Mouse (Mus musculus): ENCODE data around the gene Heatr6.

The Heatr6 gene

DNA sequence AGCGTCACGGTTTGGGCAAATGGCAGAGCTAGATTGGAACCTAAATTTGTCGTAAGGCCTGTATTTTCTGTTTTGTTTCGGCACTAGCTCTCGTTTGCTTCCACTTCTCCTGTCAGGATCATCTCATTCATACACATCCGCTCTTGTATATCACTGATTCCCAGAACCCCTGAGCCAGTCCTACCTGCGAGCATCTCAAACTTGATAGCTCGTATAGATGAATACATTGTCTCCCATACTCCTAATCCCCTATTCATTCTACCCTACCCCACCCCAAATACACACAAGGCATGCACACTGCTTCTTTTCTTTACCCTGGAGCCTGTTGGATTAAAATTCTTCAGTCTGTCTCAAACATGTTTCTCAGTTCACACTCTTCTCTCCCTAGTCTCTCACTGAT lies 731 bp downstream of the Heatr6 start:
- DNase-seq, result no peak

DNA sequence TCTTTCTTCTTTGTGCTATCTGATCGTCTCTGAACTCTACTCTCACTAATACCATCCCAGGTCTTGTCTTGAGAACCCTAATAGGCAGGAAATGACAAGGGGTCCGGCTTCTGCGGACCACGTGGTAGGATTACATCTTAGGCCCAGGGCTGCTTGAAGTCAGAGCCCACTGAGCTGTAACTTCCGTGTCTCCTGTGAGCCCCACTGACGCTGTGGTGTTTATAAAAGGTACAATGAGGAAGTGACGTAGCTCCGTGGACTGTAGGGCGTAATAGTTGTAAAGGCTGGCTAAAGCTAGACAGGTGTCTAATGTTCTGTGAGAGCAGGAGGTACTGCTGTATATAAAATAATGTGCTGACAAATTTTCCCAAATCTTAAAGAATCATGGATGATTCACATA lies 13.8 kb downstream of the Heatr6 start:
- no peak for DNase-seq

DNA sequence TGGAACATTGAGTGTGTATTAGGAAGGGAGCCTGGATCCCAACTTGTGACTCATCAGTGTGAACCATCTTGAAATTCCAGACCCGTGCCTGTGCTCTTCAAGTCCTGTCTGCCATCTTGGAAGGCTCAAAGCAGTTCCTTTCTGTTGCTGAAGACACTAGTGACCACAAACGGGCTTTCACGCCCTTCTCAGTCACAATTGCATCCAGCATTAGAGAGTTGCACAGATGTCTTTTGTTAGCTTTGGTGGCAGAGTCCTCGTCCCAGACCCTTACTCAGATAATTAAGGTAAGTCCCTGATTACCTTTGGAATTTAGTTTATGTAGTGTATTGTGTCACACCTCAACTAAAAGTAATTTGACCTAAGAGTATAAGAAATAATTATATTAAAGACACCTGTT lies 15.5 kb downstream of the Heatr6 start:
- no peak for DNase-seq

DNA sequence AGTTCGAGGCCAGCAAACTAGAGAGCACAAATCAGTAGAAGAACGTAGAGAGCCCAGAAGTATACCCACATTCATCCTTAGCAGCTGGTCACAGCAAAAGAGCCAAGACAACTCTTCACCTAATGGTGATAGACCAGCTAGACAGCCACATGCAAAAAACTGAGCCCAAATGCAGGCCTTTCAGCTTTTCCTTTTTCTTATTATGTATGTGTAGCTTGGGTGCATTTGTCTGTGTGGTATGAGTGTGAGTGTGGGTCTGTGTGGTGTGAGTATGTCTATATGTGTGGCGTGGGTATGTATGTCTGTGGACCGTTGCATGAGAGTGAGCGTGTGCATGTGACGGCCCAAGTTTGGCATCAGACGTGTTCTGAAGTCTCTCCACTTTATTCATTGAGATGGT lies 17.5 kb downstream of the Heatr6 start:
- no peak for DNase-seq

DNA sequence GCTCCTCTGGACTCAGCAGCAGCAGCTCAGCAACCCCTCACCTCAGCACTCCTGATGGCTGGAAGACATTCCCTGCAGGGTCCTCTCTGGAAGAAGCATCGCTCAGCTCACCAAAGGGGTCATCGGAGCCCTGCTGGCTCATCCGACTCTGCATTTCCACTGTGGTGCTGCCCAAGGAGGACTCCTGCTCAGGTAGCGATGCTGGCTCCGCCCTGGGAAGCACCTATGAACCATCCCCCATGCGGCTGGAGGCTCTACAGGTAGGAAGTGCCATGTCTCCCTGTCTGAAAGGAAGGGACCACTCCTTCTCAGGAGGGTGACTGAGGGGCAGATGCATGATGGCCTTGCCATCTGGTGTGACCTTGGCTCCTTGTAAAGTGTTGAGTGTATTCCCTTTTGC lies 18.8 kb downstream of the Heatr6 start:
- no peak for DNase-seq

DNA sequence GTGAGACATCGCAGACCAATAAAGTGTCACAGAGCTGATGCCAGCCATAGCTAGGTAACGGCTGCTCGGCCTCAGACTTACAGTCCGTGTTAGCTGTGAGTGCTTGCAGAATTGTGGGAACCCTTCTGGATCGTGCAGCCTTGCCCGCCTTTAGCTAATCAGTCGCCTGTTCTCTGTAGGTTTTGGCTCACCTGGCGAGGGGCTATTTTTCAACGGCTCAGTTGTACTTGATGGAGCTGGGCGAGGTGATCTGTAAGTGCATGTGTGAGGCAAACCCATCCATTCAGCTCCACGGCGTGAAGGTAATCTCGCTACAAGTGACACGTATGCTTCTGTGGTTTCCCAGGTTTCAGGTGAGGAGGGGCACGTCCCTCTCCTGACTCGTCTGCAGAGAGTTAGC lies 20.2 kb downstream of the Heatr6 start:
- DNase-seq, result no peak

DNA sequence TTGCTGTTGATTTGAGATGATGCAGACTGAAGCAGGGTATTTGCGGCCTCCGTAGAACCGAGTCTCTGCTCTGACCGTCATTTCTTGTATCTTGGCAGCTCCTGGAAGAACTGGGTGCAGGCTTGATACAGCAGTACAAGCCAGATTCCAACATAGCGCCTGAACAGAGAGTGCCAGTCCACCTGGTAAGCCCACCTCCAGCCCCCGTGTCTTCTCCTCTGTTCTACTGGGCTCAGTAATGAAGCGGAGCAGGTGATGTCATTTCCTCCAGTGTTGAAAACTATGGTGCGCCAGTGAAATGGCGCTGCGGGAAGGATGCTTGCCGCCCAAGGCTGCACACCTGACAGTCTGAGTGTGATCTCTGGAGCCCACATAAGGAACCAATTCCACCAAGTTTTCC lies 20.8 kb downstream of the Heatr6 start:
- DNase-seq, result no peak

DNA sequence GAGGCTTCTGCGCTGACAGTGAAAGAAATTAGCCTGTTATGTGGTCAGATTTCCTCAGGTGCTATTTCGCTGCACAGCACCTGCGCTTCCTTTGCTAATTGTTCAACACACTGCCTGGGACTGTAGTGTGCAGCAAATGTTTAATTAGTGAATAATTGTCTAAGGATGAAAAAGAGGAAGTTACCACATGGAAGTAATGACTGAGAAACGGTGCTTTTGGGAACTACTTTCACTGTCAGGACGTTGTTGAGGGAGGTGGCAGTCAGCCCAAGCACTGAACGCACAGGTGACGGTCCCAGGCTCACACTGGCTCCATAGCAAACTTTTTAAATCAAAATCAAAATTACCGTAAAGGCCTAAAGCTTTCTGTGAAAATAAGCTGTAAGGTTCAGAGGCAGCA lies 23.3 kb downstream of the Heatr6 start:
- no peak for DNase-seq

DNA sequence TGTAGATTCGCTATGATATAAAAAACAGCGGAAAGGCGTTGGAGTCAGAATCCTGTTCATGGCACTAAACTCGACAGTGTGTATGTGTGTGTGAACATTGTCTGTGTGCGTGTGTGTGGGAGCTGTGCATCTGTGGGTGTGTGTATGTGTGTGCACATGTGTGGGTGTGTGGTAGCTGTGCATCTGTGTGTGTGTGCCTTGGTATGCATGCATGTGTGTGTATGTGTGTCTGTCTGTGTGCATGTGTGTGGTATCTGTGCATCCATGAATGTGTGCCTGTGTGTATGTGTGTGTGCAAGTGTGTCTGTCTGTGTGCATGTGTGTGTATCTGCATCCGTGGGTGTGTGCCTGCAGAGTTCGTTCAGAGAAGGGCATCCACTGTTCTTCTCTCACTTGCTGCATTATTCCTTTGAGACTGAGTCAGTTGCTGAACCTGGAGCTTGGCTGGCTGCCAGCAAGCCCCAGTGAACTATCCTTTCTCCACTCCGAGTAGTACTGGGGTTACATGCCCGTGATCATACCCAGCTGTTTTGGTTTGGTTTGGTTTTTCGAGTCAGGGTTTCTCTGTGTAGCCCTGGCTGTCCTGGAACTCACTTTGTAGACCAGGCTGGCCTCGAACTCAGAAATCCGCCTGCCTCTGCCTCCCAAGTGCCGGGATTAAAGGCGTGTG lies 30.6 kb downstream of the Heatr6 start:
- no peak for DNase-seq

DNA sequence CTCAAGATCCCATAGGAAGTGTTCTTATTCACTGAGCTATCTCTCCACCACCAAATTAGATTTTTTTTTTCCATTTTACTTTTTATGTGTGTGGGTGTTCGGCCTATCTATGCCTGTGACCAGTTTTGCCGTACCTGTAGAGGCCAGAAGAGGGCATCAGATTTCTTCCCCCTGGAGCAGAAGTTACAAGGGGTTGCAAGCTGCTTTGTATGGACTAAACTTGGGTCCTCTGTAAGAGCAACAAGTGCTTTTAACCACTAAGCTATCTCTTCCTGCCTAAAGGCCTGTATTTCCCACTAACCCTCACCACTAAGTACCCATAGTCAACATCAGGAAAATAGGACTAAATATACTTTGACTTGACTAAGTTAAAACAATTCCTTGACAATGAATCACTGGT lies 31.2 kb downstream of the Heatr6 start:
- DNase-seq, result peak; percentile 42 to 55

DNA sequence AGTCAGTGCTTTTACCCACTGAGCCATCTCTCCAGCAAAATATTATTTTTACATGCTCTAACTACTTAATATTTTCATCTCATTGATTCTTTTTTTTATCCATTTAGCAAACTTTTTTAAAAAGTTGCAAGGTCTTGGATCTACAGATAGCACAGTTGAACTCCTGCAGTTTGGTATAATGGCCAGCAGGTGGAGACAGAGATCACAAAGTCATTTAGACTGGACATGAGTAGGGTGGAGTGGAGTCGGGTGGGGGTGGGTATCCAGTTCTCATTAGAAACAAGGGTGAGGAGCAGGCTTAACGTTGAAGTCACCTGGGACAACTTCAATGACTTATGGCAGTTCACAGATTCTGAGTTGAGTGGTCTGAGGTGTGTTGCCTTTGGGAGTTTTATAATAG lies 31.9 kb downstream of the Heatr6 start:
- DNase-seq, result peak; percentile 70 to 79

DNA sequence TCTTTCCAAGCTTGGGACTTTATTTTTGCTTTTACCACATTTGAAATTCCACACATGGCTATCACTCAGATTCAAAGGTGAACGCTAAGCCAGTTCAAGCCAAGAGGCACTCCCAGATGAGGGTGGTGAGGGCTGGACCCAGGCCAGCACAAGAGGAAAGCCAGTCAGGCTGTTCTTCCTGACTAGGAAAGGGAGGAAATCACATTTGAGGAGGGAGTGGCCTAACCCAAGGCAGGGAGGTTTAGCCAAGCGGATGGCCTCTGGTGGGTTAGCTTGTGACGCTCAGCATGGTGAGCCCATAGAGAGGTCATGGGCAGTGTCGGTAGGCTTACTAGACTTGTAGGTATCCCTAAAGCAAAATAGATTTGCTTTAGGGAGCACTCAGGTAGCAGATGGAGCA lies 33.3 kb downstream of the Heatr6 start:
- DNase-seq, result no peak

DNA sequence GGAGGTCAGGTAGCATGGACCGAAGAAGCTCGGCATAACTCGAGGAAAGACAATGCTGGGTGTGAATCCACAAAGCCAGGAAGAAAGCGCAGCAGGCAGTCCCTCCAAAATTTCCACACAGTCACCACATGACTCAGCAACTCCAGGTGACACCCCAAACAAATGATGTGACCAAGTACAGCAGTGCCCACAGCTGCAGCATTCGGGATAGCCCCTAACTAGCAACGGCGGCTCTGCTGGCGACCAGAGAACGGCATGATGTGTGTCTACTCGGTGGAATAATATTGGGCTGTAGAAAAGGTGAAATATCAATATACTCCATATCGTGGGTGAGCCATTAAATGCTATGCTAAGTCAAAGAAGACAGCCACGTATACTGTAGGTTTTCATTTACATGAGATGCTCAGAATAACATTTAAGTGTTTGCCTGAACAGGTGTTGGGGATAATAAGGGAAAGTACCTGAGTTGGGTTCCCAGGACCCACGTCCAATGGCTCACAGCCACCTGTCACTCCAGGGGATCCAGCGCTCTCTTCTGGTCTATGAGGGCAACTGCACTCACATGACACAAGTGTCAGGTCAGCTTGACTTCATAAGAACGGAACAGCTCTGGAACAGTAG lies 34.0 kb downstream of the Heatr6 start:
- peak in 1 of 2 experiments; percentile 25 for DNase-seq

DNA sequence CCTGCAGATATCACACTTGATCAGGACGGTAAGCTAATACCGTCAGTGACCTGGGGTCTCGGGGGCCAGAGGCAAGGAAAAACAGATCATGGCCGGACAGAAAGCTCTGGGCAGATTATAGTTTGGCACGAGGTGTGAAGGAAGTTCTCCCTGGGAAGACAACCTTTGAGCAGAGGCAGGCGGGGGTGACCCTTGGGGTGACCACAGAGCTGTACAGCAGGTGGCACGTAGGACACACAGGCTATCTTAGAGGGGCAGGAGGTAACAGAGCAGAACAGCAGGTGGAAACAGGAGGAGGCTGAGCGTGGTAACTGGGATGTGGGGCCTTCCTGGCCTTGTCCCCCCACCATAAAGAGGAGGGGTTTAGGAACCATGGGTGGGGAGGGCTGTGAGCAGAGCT lies 34.8 kb downstream of the Heatr6 start:
- DNase-seq, result no peak

DNA sequence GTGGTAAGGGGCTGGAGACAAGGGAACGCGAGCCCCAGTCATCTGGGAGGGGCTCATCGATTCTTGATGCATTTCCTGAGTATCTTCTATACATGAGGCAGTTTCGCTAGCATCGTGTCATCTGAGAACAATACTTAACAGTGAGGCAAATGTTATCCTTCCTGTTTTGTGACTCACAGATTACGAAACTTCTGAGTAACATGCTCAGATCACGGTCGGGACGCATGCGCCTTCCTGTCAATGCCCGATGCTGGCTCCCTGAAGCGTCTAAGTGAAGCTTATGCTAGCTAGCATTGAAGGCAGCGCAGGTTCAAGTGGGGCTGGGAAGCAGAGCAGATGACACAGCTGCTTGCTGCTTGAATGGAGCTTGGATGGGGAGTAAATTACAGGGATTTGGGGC lies 35.8 kb downstream of the Heatr6 start:
- no peak for DNase-seq

DNA sequence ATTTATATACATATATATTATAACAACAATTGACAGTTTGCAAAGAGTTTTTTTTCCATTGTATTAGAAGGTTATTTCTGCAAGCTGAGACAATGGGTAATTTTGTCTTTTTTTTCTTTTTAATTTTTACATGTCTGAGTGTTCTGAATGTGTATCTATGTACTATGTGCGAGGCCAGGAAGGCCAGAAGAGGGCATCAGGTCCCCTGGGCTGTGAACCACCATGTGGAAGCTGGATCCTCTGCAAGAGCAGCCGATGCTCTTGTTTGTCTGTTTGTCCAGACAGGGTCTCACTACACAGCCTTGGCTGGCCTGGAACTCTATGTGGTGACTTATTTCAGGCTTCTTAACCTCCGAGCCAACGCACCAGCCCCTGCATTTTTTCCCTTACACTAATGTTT lies 37.6 kb downstream of the Heatr6 start:
- DNase-seq, result no peak

DNA sequence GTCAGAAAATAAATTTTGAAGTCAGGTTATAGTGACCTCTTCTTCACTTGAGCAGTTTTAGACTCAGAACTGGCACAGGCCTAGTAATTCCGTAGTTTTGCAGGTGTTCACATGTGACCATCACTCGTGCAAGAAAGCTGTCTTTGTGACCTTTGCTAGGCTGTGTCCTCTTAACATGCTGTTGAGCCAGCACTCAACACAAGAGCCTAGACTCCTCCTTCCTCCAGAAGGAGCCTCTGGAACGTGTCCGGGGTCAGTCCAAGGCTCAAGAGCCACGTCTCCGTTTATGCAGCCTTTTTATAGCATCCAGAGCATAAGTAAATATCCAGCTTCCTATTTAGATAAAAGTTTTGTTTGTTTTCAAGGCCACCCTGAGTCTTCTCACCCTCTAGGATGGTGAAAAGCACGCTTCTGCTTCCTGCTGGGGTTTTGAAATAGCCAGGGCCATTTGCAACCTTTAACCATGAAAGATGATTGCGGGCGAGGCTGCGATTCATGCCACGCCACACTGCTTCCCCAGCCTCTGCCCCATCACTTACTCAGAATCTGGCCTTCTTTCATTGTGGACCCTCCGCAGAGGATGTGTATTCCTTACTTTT lies 38.9 kb downstream of the Heatr6 start:
- DNase-seq, result no peak

DNA sequence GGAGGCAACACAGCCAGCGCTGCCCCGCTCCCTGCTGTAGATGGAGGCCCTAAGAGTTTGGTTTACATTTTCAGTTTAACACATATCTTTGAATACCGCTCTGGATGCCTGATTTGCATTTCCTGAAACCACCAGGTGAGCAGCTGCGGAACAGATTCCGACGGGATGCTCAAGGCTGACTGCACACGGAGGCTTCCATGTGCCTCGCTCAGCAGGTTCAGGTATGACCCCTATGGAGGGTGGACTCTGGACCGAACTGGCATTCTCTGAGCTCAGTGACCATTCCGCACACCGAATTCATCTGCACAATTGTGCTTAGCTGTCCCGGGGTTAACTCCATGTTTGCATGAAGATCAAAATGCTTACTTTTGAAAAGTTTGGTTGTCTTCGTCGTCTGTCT lies 39.8 kb downstream of the Heatr6 start:
- DNase-seq, result no peak

DNA sequence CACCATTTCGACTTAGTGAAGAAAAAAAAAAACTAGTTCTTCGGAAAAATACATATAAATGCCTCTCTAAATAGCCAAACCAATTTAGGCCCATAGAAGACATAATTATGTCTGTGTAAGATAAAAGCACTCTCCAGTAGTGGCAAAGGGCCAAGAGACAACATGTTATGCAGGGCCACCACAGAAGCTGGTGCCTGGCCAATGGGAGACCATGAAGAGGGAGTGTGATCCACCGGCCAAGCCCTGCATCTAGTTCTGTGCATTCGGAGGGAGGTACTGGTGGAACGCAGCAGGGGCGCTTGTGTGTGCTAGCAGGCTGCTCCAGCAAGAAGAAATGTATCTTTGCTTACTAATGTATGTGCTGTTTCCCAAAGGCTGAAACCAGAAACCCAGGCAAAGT lies 42.6 kb downstream of the Heatr6 start:
- peak; percentile 28 to 35 for DNase-seq

DNA sequence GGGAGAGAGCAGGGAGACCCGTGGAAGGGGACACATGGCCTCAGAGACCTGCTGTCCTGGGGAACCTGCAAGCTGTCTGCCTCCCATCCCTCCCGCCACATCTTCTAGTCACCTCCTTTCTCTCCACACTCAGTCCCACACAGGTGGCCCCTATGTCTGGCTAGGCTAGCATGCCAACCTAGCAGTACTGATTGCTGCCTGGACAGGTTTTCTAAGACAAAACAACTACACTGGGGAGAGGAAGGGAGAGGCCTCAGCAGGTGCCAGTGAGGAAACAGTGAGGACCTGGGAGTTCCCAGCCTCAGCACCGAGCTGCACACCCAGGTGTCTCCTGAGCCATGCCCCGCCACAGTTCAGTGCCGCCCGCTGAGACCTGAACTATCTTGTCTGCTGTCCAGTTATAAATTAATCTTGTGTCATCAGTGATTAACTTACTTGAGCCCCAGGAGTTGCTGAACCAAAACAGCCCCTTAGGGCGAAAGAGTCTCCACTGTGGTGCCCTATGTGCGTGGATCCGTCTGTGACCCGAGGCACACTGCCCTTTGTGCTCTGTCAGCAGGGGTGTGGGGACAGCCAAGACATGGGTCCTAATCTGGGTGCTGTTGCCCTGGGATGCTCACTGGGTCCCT lies 43.6 kb downstream of the Heatr6 start:
- no peak for DNase-seq

DNA sequence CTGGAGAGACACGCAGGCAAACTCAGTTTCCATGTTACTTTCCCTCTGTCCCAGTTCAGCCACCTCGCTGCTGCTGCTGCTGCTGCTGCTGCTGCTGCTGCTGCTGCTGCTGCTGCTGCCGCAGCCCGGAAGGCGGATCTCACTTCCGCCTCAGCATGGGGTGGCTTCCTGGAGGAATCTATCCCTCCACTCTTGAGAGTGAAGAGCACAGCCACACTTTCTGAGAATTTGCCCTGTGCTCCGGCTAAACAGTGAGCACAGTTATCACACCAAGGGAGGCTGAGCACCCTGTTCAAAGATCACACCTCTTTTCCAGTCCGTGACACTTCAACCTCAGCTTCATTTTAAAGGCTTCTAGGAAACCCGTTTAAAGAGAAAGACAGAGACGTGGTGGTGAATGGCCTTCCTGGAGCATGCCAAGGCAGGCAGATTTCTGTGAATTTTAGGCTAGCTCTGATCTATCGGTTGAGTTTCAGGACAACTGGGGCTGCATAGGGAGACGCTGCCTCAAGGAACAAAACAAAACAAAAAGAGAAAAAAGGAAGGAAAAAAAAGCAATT lies 46.5 kb downstream of the Heatr6 start:
- DNase-seq, result no peak

DNA sequence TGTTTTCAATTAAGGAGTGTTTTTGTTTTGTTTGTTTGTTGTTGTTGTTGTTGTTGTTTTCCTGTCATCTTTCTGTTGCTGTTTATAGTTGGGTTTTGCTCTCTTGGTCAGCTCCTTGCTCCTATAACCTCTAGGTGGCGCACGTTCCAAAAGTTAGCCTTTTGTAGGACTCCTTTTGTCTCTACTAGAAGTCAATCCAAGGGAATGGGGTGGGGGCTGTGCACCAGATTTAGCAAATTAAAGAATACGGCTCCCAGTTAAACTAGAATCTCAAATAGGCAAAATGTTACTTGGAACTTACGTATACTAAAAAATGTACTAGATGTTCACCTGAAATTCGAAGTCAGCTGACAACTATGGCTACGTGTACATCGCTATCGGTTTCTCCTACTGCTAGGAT lies 48.7 kb downstream of the Heatr6 start:
- DNase-seq, result peak; percentile 52 to 66

DNA sequence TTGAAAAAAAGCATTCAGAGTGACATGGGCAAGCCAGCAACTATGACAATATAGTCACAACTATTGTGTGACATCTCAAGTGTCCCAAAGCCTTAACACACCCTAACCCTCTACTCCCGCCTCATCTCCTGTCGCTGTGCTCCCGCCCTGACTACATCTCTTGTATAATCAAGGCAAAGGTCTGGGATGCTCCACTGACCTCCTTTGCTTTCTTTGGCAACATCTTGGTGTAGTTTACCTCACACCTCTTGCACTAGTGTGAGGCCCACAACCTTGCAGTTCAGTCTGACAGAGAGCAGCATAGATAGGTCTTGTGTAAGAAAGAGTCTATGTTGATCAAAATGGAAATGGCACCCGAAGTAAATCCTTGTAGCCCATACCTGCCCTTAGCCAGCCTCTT lies 49.1 kb downstream of the Heatr6 start:
- DNase-seq, result no peak

DNA sequence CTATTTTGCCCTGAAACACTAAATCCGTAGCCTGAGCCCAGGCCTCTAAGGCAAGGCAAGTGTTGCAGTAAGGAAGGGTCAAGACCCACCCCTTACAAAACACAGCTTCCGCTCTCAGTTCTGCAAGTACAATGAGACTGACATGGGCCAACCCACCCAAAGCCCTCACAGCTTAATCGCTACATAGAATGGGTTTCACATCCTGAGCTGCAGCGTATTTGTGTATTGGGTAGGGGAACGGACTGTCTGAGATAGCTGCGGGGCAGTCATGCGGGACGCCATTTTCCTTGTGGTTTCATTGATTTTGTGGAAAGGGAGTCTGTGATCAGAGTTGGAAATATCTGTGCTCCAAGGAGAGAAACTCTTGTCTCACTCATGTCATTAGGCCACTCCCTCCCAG lies 56.9 kb downstream of the Heatr6 start:
- DNase-seq, result no peak
